ENCODE assay signal across 8 mouse cellular contexts in the genomic region with DNA sequence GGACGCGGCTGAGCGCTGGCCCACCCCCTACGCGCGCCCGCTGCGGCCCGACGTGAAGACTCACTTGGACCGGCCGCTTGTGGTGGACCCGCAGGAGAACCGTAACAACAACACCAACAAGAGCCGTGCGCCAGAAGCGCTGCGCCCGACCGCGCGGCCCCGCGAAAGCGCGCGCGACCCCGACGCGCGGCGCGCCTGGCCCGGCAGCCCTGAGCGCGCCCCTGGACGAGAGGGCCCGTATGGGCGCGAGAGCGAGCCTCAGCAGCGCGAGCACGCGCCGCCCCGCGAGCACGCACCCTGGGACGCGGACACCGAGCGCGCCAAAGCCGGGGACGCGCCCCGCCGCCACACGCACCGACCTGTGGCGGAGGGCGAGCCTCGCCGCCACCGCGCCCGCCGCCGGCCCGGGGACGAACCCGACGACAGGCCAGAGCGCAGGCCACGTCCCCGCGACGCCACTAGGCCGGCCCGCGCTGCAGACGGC.
A peak's percentile ranks its signal among the peaks of the same experiment; 100 is the strongest.
DNase-seq lines count a peak whose midpoint lies in the region; ATAC-seq lines count a peak whose summit lies in the region.

No protein-coding gene starts in this region.

- DNase-seq in kidney, postnatal 36 days, result no peak
- peak; percentile 51 for DNase-seq in brain, adult 2 months (ENCODE audit: low read depth, low spot score)
- no peak for DNase-seq in frontal cortex, postnatal 14 days (ENCODE audit: low spot score in 2 of 2)
- no peak for DNase-seq in urinary bladder, postnatal 10 days (ENCODE audit: low spot score)

- under 1% methylated on average over 55 of the region's 84 CpGs for WGBS in kidney, embryonic 16.5 days
- WGBS in forebrain, embryonic 13.5 days, result under 1% methylated on average over 40 of the region's 84 CpGs
- under 1% methylated on average over 79 of the region's 84 CpGs for WGBS in limb, embryonic 13.5 days
- 1% methylated on average over 75 of the region's 84 CpGs for WGBS in stomach, embryonic 14.5 days

- no peak for ATAC-seq in kidney, embryonic 16.5 days (ENCODE audit: low FRiP score, low TSS enrichment)
- no peak for ATAC-seq in forebrain, embryonic 13.5 days
- no peak for ATAC-seq in limb, embryonic 13.5 days (ENCODE audit: low FRiP score, low read depth)
- no peak for ATAC-seq in stomach, embryonic 14.5 days (ENCODE audit: insufficient number of reproducible peaks, insufficient read depth, low FRiP score, low read depth)

- H3K9me3 ChIP-seq in kidney, embryonic 16.5 days (ENCODE audit: low read length), result no peaks in the 10 kb centered on the region
- H3K9me3 ChIP-seq in forebrain, embryonic 13.5 days (replicated peaks), result no peaks in the 10 kb centered on the region
- H3K9me3 ChIP-seq in limb, embryonic 13.5 days, result no peaks in the 10 kb centered on the region
- no peaks in the 10 kb centered on the region for H3K9me3 ChIP-seq in stomach, embryonic 14.5 days (ENCODE audit: control insufficient read depth, low read depth, low read length)

- H3K4me2 ChIP-seq in kidney, embryonic 16.5 days (replicated peaks; ENCODE audit: low read depth, low read length), result peak overlapping the region; percentile 58
- H3K4me2 ChIP-seq in forebrain, embryonic 13.5 days, result peak overlapping the region; percentile 66
- H3K4me2 ChIP-seq in limb, embryonic 13.5 days (replicated peaks), result peak overlapping the region; percentile 72
- peak overlapping the region; percentile 82 for H3K4me2 ChIP-seq in stomach, embryonic 14.5 days (replicated peaks; ENCODE audit: low read depth, low read length)

- H3K4me1 ChIP-seq in kidney, embryonic 16.5 days (ENCODE audit: insufficient read depth, low read length), result peaks cover 3% of the 10 kb centered on the region; the same call in 1 of the 2 replicates
- peaks cover 25% of the 10 kb centered on the region for H3K4me1 ChIP-seq in forebrain, embryonic 13.5 days
- H3K4me1 ChIP-seq in limb, embryonic 13.5 days, result peaks cover 11% of the 10 kb centered on the region
- no peaks in the 10 kb centered on the region for H3K4me1 ChIP-seq in stomach, embryonic 14.5 days (ENCODE audit: control insufficient read depth, insufficient read depth, low read length)

- no peaks in the 10 kb centered on the region for H3K36me3 ChIP-seq in kidney, embryonic 16.5 days (ENCODE audit: insufficient read depth, low read length)
- H3K36me3 ChIP-seq in forebrain, embryonic 13.5 days (ENCODE audit: poor library complexity, severe bottlenecking), result no peaks in the 10 kb centered on the region
- no peaks in the 10 kb centered on the region for H3K36me3 ChIP-seq in limb, embryonic 13.5 days
- H3K36me3 ChIP-seq in stomach, embryonic 14.5 days (ENCODE audit: control insufficient read depth, insufficient read depth, low read length), result no peaks in the 10 kb centered on the region

- H3K4me3 ChIP-seq in kidney, embryonic 16.5 days (ENCODE audit: low read length), result peak overlapping the region; percentile 47
- H3K4me3 ChIP-seq in forebrain, embryonic 13.5 days, result peak overlapping the region; percentile 47
- peak overlapping the region; percentile 52 for H3K4me3 ChIP-seq in limb, embryonic 13.5 days
- peak overlapping the region; percentile 38 for H3K4me3 ChIP-seq in stomach, embryonic 14.5 days (ENCODE audit: low read depth, low read length)

- H3K27ac ChIP-seq in kidney, embryonic 16.5 days (ENCODE audit: low read length), result no peak overlapping the region
- H3K27ac ChIP-seq in forebrain, embryonic 13.5 days, result no peak overlapping the region
- H3K27ac ChIP-seq in limb, embryonic 13.5 days, result no peak overlapping the region
- H3K27ac ChIP-seq in stomach, embryonic 14.5 days (ENCODE audit: low read length), result no peak overlapping the region

- peaks cover 42% of the 10 kb centered on the region for H3K27me3 ChIP-seq in kidney, embryonic 16.5 days (ENCODE audit: insufficient read depth, low read length)
- H3K27me3 ChIP-seq in forebrain, embryonic 13.5 days, result peaks cover 46% of the 10 kb centered on the region
- peaks cover 95% of the 10 kb centered on the region for H3K27me3 ChIP-seq in limb, embryonic 13.5 days
- peaks cover 31% of the 10 kb centered on the region for H3K27me3 ChIP-seq in stomach, embryonic 14.5 days (ENCODE audit: control insufficient read depth, insufficient read depth, low read length)

- H3K9ac ChIP-seq in kidney, embryonic 16.5 days (replicated peaks; ENCODE audit: low read length), result 0 out of 2 replicates have a peak overlapping the region, but pooled peaks have one; percentile 7
- H3K9ac ChIP-seq in forebrain, embryonic 13.5 days, result peak overlapping the region; percentile 51
- H3K9ac ChIP-seq in limb, embryonic 13.5 days, result peak overlapping the region; percentile 35; the same call in 1 of the 2 replicates
- no peak overlapping the region for H3K9ac ChIP-seq in stomach, embryonic 14.5 days (replicated peaks; ENCODE audit: low read depth, low read length)
